In the genomic region with DNA sequence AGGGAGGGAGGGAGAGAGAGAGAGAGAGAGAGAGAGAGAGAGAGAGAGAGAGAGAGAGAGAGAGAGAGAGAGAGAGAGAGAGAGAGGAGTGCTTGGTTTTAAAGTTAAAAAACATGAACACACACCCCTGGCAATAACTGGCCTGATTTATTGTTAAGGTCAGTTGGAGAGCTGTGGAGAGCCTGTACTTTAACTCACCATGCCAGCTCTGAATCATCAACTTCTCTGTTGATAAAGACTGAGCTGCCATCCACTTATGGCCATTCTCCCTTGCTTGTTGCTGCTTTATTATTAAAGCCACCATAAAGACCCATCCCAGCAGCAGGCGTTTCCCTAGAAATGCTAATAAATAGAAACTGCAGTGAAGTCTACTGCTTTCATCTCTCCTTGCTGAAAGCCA, we compare ENCODE assay signal across 20 mouse cellular contexts.
"Had no signal": no experiment of that assay in that cellular context is flagged by ENCODE, and none has a peak within 500 bp of the region (broad histone marks: within the 10 kb centered on the region; RNA-seq: fewer than 3 reads in every experiment).

No protein-coding gene starts in this region.

- H3K27me3 ChIP-seq: liver, embryonic 15.5 days; lung, embryonic 15.5 days; megakaryocyte, embryonic 14.5 days; midbrain, embryonic 12.5 days; neural tube, embryonic 13.5 days; neural tube, embryonic 15.5 days; stomach, embryonic 15.5 days had no signal

- H3K9me3 ChIP-seq: liver, embryonic 15.5 days; lung, embryonic 15.5 days; megakaryocyte, embryonic 14.5 days; midbrain, embryonic 10.5 days; midbrain, embryonic 12.5 days; neural tube, embryonic 13.5 days; neural tube, embryonic 15.5 days; stomach, embryonic 15.5 days had no signal

- H3K36me3 ChIP-seq: liver, embryonic 15.5 days; lung, embryonic 15.5 days; midbrain, embryonic 10.5 days; midbrain, embryonic 12.5 days; neural tube, embryonic 13.5 days; neural tube, embryonic 15.5 days; stomach, embryonic 15.5 days had no signal

- H3K4me1 ChIP-seq: liver, embryonic 15.5 days; lung, embryonic 15.5 days; megakaryocyte, embryonic 14.5 days; midbrain, embryonic 10.5 days; midbrain, embryonic 12.5 days; neural tube, embryonic 13.5 days; neural tube, embryonic 15.5 days; stomach, embryonic 15.5 days had no signal

- H3K4me3 ChIP-seq: liver, embryonic 15.5 days; lung, embryonic 15.5 days; megakaryocyte, embryonic 14.5 days; midbrain, embryonic 10.5 days; midbrain, embryonic 12.5 days; myocyte; neural tube, embryonic 13.5 days; neural tube, embryonic 15.5 days; stomach, embryonic 15.5 days had no signal

- H3K27ac ChIP-seq: liver, embryonic 15.5 days; lung, embryonic 15.5 days; macrophage; midbrain, embryonic 10.5 days; midbrain, embryonic 12.5 days; neural tube, embryonic 13.5 days; neural tube, embryonic 15.5 days; stomach, embryonic 15.5 days; stomach, postnatal 0 days had no signal

- DNase-seq: liver, postnatal 0 days; lung, adult 2 months; lung, postnatal 14 days; lung, postnatal 36 days; midbrain, embryonic 14.5 days; right cerebral cortex, postnatal 14 days; thymus, adult 2 months; thymus, postnatal 25 days; thymus, postnatal 4 days had no signal
